In genomic region chr1:167268360-167269063, GRCm38 (mm10) we compare ENCODE assay signal across 10 mouse cellular contexts. TPM values are rescaled to one million over a fixed set of nuclear protein-coding genes. Genes with fewer than 3 reads are reported as not detected.
DNase-seq lines count a peak whose midpoint lies in the region; ATAC-seq and TF ChIP-seq lines count a peak whose summit lies in the region.
"Had no signal": no experiment of that assay in that cellular context is flagged by ENCODE, and none has a peak within 500 bp of the region (broad histone marks: within the 10 kb centered on the region; RNA-seq: fewer than 3 reads in every experiment).

No protein-coding gene starts in this region.

- TF ChIP-seq POLR2A in limb, embryonic 14.5 days (IDR thresholded peaks at IDR 0.05; ENCODE audit: borderline replicate concordance, extremely low read depth, insufficient read depth, insufficient read length): no peak

- no peaks in the 10 kb centered on the region for H3K27me3 ChIP-seq in heart, embryonic 10.5 days (ENCODE audit: insufficient read depth, poor library complexity, severe bottlenecking)
- no peaks in the 10 kb centered on the region for H3K27me3 ChIP-seq in lung, postnatal 0 days (replicated peaks; ENCODE audit: insufficient read depth, low read length)
- H3K27me3 ChIP-seq in limb, embryonic 14.5 days (ENCODE audit: control insufficient read depth, insufficient read depth, low read length): no peaks in the 10 kb centered on the region
- no peaks in the 10 kb centered on the region for H3K27me3 ChIP-seq in stomach, embryonic 15.5 days (replicated peaks)

- no peak for TF ChIP-seq EP300 in lung, postnatal 0 days (IDR thresholded peaks at IDR 0.05)

- H3K4me2 ChIP-seq in lung, postnatal 0 days (replicated peaks; ENCODE audit: low read depth, low read length): no peak overlapping the region
- 0 out of 2 replicates have a peak overlapping the region, but pooled peaks have one; percentile 42 for H3K4me2 ChIP-seq in limb, embryonic 14.5 days (replicated peaks; ENCODE audit: low read depth, low read length, severe bottlenecking)
- H3K4me2 ChIP-seq in stomach, embryonic 15.5 days: no peak overlapping the region

- H3K9me3 ChIP-seq in heart, embryonic 10.5 days: no peaks in the 10 kb centered on the region
- no peaks in the 10 kb centered on the region for H3K9me3 ChIP-seq in lung, postnatal 0 days (ENCODE audit: low read length)
- no peaks in the 10 kb centered on the region for H3K9me3 ChIP-seq in limb, embryonic 14.5 days (ENCODE audit: control insufficient read depth, low read length)
- H3K9me3 ChIP-seq in stomach, embryonic 15.5 days: no peaks in the 10 kb centered on the region

- H3K9ac ChIP-seq in lung, postnatal 0 days (replicated peaks; ENCODE audit: low read depth): no peak overlapping the region
- H3K9ac ChIP-seq in limb, embryonic 14.5 days (ENCODE audit: low read depth, low read length, severe bottlenecking): no peak overlapping the region
- H3K9ac ChIP-seq in stomach, embryonic 15.5 days: no peak overlapping the region

- peak overlapping the region; percentile 81 for H3K27ac ChIP-seq in heart, embryonic 10.5 days
- peak overlapping the region; percentile 78 for H3K27ac ChIP-seq in lung, postnatal 0 days (ENCODE audit: low read length)
- H3K27ac ChIP-seq in limb, embryonic 14.5 days (replicated peaks; ENCODE audit: low read depth, low read length): peak overlapping the region; percentile 52; the same call in 1 of the 2 replicates
- peak overlapping the region; percentile 65; the same call in 1 of the 2 replicates for H3K27ac ChIP-seq in stomach, embryonic 15.5 days
- H3K27ac ChIP-seq: kidney, postnatal 0 days had no signal

- no peak overlapping the region for H3K4me3 ChIP-seq in heart, embryonic 10.5 days
- H3K4me3 ChIP-seq in lung, postnatal 0 days (ENCODE audit: low read depth, low read length): no peak overlapping the region
- H3K4me3 ChIP-seq in limb, embryonic 14.5 days (replicated peaks; ENCODE audit: low read length): no peak overlapping the region
- H3K4me3 ChIP-seq in stomach, embryonic 15.5 days (replicated peaks): no peak overlapping the region

- no peak for ATAC-seq in lung, postnatal 0 days
- ATAC-seq in limb, embryonic 14.5 days (ENCODE audit: low FRiP score, low read depth): no peak
- ATAC-seq in stomach, embryonic 15.5 days (ENCODE audit: insufficient read depth, low FRiP score, low read depth): no peak

- H3K4me1 ChIP-seq in heart, embryonic 10.5 days: peaks cover 75% of the 10 kb centered on the region
- H3K4me1 ChIP-seq in lung, postnatal 0 days (ENCODE audit: insufficient read depth, low read depth, low read length): peaks cover 44% of the 10 kb centered on the region; the same call in 1 of the 2 replicates
- H3K4me1 ChIP-seq in limb, embryonic 14.5 days (ENCODE audit: control insufficient read depth, insufficient read depth, low read length): peaks cover 41% of the 10 kb centered on the region
- peaks cover 44% of the 10 kb centered on the region for H3K4me1 ChIP-seq in stomach, embryonic 15.5 days

- DNase-seq in heart, embryonic 10.5 days (ENCODE audit: low spot score): no peak
- DNase-seq in heart, adult 8-10 months (ENCODE audit: low spot score): no peak
- DNase-seq in lung, postnatal 0 days (ENCODE audit: low spot score): no peak
- DNase-seq in lung, postnatal 14 days: no peak
- no peak for DNase-seq in limb, embryonic 14.5 days (ENCODE audit: low spot score)
- DNase-seq in kidney, adult 8-10 months: no peak
- DNase-seq in embryo, embryonic 10.5 days (ENCODE audit: low spot score): no peak
- DNase-seq: gastrocnemius, postnatal 36 days had no signal

- H3K36me3 ChIP-seq in heart, embryonic 10.5 days: peaks cover 4% of the 10 kb centered on the region; the same call in 1 of the 2 replicates
- H3K36me3 ChIP-seq in lung, postnatal 0 days (ENCODE audit: insufficient read depth, low read length): no peaks in the 10 kb centered on the region
- H3K36me3 ChIP-seq in limb, embryonic 14.5 days (ENCODE audit: control insufficient read depth, insufficient read depth, low read length): no peaks in the 10 kb centered on the region
- no peaks in the 10 kb centered on the region for H3K36me3 ChIP-seq in stomach, embryonic 15.5 days

- TF ChIP-seq CTCF in lung, postnatal 0 days (IDR thresholded peaks at IDR 0.05): no peak

- 84% methylated on average over 9 of the region's 9 CpGs for WGBS in heart, embryonic 10.5 days
- 79% methylated on average over 9 of the region's 9 CpGs for whole genome bisulfite sequencing in lung, postnatal 0 days
- WGBS in limb, embryonic 14.5 days: 87% methylated on average over 9 of the region's 9 CpGs
- WGBS in stomach, embryonic 15.5 days: 83% methylated on average over 9 of the region's 9 CpGs

RNA-seq across cellular contexts. Expression of gene Uck2, which starts 16.6 kb away (rescaled TPM):
- polyA plus RNA-seq in heart, embryonic 10.5 days (2016; fragmentation: Nextera tagmentation; extraction: Ambion mirVana): 80.6 and 114 TPM in 2 replicates
- 10 to 100 TPM; 38.7 to 50.3 (median 43.4) TPM for total RNA-seq in heart, adult 8-10 months (2022)
- polyA plus RNA-seq in lung, postnatal 0 days (2015; fragmentation: Nextera tagmentation; extraction: Ambion mirVana): 21.6 and 22.9 TPM in 2 replicates
- 42.5 and 45.7 TPM in 2 replicates for polyA plus RNA-seq in limb, embryonic 14.5 days (2012; rRNA removed)
- polyA plus RNA-seq in limb, embryonic 14.5 days (2014; fragmentation: Nextera tagmentation; extraction: Ambion mirVana): 69.3 and 78.2 TPM in 2 replicates
- polyA plus RNA-seq in stomach, embryonic 15.5 days (2015; fragmentation: Nextera tagmentation; extraction: Ambion mirVana): 73.3 and 79.9 TPM in 2 replicates

RNA-seq across cellular contexts. Expression of gene Tmco1, which starts 39.7 kb away (rescaled TPM):
- 79.1 and 88.0 TPM in 2 replicates for polyA plus RNA-seq in heart, embryonic 10.5 days (2016; fragmentation: Nextera tagmentation; extraction: Ambion mirVana)
- 10 to 100 TPM; 92.5 to 99.4 (median 98.8) TPM for total RNA-seq in heart, adult 8-10 months (2022)
- polyA plus RNA-seq in lung, postnatal 0 days (2015; fragmentation: Nextera tagmentation; extraction: Ambion mirVana): 94.7 and 99.7 TPM in 2 replicates
- polyA plus RNA-seq in limb, embryonic 14.5 days (2012; rRNA removed): 73.4 and 86.4 TPM in 2 replicates
- polyA plus RNA-seq in limb, embryonic 14.5 days (2014; fragmentation: Nextera tagmentation; extraction: Ambion mirVana): 84.6 and 86.5 TPM in 2 replicates
- 86.2 and 94.3 TPM in 2 replicates for polyA plus RNA-seq in stomach, embryonic 15.5 days (2015; fragmentation: Nextera tagmentation; extraction: Ambion mirVana)
